Mouse (Mus musculus) kidney, postnatal 10 days (tissue): ENCODE measurements around the gene Shisa4.

ENCODE experiments used
- DNase-seq: peaks from one replicate; pipeline ENCODE4 v3.0.0; 2021; ENCODE audit warnings: mixed read lengths

Shisa4 gene

DNA sequence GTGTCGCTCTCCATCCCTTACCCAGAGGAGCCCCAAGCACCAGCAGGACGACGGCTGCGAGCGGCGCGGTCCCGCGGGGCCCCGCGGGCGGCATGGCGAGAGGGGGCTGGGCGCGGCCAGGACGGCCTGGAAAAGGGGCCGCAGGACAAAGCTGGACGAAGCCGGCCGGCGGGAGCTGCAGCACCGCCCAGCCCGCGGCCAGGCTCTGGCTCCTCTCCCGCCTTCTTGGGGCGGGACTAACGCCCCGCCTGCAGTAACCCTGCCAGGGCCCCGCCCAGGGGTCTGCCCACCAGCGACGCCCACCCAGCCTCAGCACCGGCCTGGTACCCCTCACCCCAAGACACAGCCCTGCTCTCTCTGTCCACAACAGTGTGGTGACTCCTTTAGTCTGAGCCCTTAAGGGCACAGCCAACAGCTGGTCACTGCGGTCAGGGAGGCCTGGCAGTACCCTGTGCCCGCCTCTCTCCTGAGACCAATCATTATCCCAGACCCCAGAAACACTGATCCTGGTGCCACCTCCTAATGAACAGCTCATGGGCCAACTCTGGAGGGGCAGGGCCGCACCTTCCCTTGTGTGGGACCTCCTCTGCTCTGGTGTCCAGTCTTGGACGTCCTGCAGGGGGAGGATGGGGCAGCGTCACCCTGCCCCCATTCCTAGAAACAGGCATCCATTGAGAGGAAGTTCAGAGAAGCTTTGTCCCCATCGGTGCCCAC lies at the start of gene Shisa4:
TSS of gene Shisa4 (minus strand) at position 370 of the 714 bp plus-strand sequence.
- peak; percentile 90 for DNase-seq

- DNase-seq, result no peak
These were observed 47.7 kb upstream of the Shisa4 start for GRCm38 (mm10) chr1:135422772-135423171.

GRCm38 (mm10) chr1:135413996-135414395 lies 39.0 kb upstream of the Shisa4 start:
- no peak for DNase-seq

DNA sequence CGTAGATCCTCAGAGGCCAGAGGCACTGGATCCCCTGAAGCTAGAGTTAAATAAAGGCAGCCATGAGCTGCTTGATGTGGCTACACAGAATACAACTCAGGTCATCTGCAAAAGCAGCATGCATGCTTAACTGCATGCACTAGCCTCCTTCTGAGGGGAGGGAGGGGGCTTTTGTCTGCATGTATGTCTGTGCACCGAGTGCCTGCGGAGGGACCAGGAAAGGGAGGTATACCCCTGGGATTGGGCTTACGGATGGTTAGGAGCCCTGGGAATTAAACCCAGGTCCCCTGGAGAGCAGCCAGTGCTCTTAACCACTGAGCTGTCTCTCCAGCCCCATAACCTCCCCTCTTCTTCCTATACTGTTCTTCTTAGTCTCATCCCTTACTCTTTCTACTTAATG lies 37.1 kb upstream of the Shisa4 start:
- DNase-seq, result no peak

GRCm38 (mm10) chr1:135410967-135411366 lies 35.9 kb upstream of the Shisa4 start:
- DNase-seq, result peak; percentile 71

GRCm38 (mm10) chr1:135408973-135409372 lies 33.9 kb upstream of the Shisa4 start:
- no peak for DNase-seq

- no peak for DNase-seq
These were observed 30.3 kb upstream of the Shisa4 start for GRCm38 (mm10) chr1:135405356-135405755.

DNA sequence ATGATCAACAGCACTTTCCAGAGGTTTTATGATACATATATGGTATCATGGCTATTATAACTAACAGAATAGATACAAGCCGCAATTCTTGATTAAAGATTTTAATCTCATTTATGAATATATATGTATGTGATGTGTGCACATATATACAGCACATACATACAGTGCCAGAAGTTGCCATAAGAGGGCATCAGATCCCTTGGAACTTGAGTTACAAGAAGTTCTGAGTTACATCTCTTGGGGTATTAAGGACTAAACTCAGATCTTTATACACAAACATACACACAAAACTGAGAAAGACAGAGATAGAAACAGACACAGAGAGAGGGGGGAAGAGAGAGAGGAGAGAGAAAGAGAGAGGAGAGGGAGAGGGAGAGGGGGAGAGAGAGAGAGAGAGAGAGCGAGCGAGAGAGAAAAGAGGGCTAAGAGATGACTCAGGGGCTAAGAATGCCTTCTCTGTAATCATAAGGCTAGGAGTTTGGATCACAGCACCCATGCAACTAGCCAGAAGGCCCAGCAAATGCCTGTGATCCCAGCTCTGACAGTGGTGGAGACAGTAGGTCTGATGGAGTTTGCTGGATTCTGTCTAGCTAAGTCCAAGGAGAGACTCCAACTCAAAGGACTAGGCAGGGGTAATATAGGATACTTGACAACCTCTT lies 26.5 kb upstream of the Shisa4 start:
- DNase-seq, result peak; percentile 30

GRCm38 (mm10) chr1:135399466-135399865 lies 24.4 kb upstream of the Shisa4 start:
- DNase-seq, result no peak

- no peak for DNase-seq
These were observed 10.1 kb upstream of the Shisa4 start for GRCm38 (mm10) chr1:135385161-135385560.

GRCm38 (mm10) chr1:135384171-135384570 lies 9.1 kb upstream of the Shisa4 start:
- DNase-seq, result no peak

- peak; percentile 51 for DNase-seq
These were observed 6.5 kb upstream of the Shisa4 start for GRCm38 (mm10) chr1:135381560-135381959.

GRCm38 (mm10) chr1:135380071-135380991 lies 5.3 kb upstream of the Shisa4 start:
- no peak for DNase-seq

DNA sequence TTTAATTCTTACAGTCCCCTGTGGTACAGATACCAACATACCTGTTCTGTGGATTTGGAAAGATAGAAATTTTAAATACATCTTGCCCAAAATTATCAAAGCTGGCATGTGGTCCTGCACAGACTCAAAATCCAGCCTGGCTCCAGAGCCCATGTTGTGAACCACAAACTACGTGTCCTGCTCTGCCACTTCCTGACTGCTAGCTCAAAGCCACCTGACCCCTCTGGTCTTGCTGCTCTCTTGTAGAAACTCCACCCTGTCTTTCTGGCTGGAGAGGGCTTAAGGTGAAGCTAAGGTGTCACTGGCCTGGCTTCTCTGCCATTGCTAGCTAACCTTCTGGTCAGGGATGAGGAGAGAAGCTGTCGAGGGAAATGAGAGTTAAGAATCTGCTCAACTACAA lies 4.0 kb upstream of the Shisa4 start:
- no peak for DNase-seq

DNA sequence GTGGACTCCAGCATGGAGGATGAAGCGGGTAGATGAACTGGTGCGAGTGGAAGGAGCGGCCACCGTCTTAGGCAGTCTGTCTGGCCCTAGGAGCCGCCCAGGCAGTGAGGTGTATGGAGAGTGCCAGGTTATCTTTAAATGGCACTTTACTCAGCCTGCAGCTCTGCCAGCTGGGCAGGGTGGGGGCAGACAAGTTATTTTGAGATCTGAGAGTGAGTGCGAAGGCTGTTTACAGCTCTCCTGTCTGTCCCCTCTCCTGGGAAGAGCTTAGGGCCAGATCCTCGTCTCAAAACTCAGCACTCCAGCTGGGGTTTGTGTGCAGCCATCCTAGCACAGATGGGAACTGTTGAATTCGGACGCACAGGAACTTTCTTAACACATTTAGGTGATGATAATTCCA lies 3.5 kb upstream of the Shisa4 start:
- DNase-seq, result no peak

- DNase-seq, result peak; percentile 51
These were observed 716 bp downstream of the Shisa4 start for GRCm38 (mm10) chr1:135374175-135374867.

- no peak for DNase-seq
These were observed 1.8 kb downstream of the Shisa4 start for GRCm38 (mm10) chr1:135373171-135373677.

DNA sequence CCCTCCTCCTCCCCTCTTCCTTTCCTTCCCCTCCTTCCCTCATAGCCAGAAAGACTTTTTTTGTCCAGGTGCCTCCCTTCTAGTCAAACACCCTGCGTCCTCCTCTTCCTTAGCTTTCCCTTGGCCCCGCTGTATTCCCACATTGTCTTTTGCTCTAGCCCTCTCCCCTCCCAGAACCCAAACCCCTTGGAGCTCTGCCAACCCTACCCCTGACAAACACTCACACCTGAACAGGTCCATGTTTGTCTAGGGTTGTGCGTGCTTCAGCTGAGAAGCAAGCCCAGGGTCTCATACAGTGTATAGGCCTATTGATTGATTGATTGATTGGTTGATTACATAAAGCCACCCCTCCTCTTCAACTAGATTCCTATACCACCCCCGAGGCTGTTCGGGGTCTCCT lies 5.6 kb downstream of the Shisa4 start:
- DNase-seq, result no peak

DNA sequence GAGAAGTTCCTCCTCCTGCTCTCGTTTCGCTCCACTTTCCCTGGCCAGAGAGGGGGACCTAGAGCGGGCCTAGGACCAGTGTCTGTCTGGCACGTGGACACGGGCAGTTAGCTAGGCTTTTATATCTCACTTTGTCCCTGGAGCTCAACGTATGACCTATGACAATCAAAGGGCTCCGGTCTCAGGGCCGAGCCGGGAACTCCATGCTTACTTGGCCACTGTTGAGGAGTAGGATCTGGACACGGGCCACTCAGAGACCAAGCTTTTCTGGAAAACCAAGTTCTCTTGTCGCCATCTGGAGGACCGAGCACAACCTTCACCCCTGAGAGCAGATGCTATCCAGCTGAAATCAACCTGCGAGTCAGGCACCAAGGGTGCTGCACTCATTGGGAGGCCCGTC lies 6.1 kb downstream of the Shisa4 start:
- DNase-seq, result peak; percentile 81

DNA sequence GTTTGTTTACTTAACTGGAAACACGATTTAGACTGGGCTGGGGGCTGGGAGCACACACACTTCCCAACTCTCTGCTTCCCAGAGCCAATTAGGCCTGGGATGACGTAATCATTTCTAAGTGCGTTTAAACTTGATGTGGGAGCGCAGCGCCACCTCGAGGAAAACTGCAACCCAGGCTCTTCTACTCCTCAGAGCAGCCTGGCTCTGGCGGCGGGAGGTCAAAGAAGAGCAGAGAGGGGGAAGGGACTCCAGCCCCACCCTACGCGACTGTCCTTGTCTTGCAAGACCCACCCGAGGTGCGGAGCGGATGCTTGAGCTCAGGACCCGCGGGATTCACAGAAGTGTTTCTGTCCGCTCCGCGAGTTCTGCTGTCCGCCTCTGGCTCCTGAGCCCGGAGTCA lies 6.8 kb downstream of the Shisa4 start:
- DNase-seq, result peak; percentile 93

GRCm38 (mm10) chr1:135367595-135367994 lies 7.4 kb downstream of the Shisa4 start:
- no peak for DNase-seq

- no peak for DNase-seq
These were observed 8.0 kb downstream of the Shisa4 start for GRCm38 (mm10) chr1:135367005-135367404.

GRCm38 (mm10) chr1:135366380-135366779 lies 8.7 kb downstream of the Shisa4 start:
- DNase-seq, result no peak
